Mouse (Mus musculus) limb, embryonic 10.5 days (tissue): ENCODE results near the gene Lingo1. TPM values are rescaled to one million over a fixed set of nuclear protein-coding genes. Genes with fewer than 3 reads are reported as not detected.
A peak's percentile ranks its signal among the peaks of the same experiment; 100 is the strongest.

Experiments
- DNase-seq: peaks from one replicate; pipeline ENCODE4 v3.0.0-alpha.2; 2017; ENCODE audit warnings: low spot score
- H3K27ac ChIP-seq: fragments of 300-500 bp; sonication (generic); 2 replicates; pipeline ENCODE4 v1.5.1; 2016; ENCODE audit warnings: mild to moderate bottlenecking
- H3K27me3 ChIP-seq: fragments of 300-500 bp; sonication (generic); 2 replicates; pipeline ENCODE4 v1.6.1; 2016; ENCODE audit warnings: low read depth, mild to moderate bottlenecking; ENCODE audit not compliant: poor library complexity, severe bottlenecking
- H3K36me3 ChIP-seq: fragments of 300-500 bp; sonication (generic); 2 replicates; pipeline ENCODE4 v1.6.1; 2016; ENCODE audit warnings: mild to moderate bottlenecking, moderate library complexity
- H3K4me1 ChIP-seq: fragments of 300-500 bp; sonication (generic); 2 replicates; pipeline ENCODE4 v1.6.1; 2016
- H3K4me3 ChIP-seq: fragments of 300-500 bp; sonication (generic); 2 replicates; pipeline ENCODE4 v1.5.1; 2016; ENCODE audit warnings: mild to moderate bottlenecking, moderate library complexity
- H3K9me3 ChIP-seq: fragments of 300-500 bp; sonication (generic); replicated peaks from 2 replicates; pipeline ENCODE4 v1.6.1; 2016; ENCODE audit warnings: mild to moderate bottlenecking
- WGBS: fragments of 180-500 bp; shearing (Covaris S2); methylation state at CpG from one replicate; pipeline ENCODE4 v1.1.7; 2016; 5-methylcytosine and 5-hydroxymethylcytosine counted together
- polyA plus RNA-seq: library from polyadenylated mRNA; unstranded; fragments of >200 nt; fragmentation: Nextera tagmentation; extraction: Ambion mirVana; gene quantifications from 2 replicates; pipeline ENCODE4 v1.2.1, GENCODE M21; 2016

The Lingo1 gene
- polyA plus RNA-seq, 1 experiment from 2014 or later, result 1.8 TPM

DNA sequence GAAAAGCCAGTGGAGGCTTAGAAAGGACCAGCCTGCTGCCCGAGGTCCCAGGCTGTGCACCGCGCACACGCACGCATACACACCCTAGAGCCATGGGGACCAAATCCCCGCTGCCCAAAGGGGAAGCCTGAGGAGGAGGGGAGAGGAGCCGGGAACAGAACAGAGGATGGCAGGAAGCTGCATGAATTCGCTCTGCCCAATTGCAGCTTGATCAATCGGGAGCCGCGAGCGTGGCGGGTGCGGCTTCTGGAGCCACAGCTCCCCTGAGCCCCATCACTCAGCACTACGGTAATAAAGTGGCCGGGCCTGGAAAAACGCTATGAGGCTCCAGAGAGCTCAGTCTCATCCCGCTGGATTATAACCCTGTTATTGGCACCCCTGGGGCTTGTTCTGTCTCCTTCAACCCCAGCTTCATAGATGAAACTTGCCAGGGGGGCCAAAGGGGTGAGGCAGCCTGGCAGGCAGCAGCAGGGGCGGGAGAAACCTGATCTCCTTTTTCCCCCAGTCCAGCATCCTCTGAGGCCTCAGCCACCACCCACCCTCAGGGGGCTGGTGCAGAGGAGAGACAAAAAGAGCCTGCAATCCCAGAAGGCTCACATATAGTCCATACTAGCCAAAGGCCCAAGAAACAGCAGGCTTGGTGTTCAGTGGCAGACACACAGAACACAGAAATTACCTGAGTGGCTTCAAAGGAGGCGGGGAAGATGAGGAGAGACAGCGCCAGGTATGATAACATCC is 29.4 kb upstream of the Lingo1 start:
- peaks cover 16% of the 10 kb centered on the region for H3K4me1 ChIP-seq
- H3K27ac ChIP-seq, result 0 out of 2 replicates have a peak overlapping the region, but pooled peaks have one; percentile 7
- H3K36me3 ChIP-seq, result no peaks in the 10 kb centered on the region
- 7% methylated on average over 21 of the region's 21 CpGs for WGBS
- H3K27me3 ChIP-seq, result peaks cover 39% of the 10 kb centered on the region
- peak overlapping the region; percentile 46 for H3K4me3 ChIP-seq
- DNase-seq, result peak; percentile 53
- no peaks in the 10 kb centered on the region for H3K9me3 ChIP-seq

GRCm38 (mm10) chr9:56824900-56825299 is 28.6 kb upstream of the Lingo1 start:
- no peak for DNase-seq
- WGBS, result 5% methylated on average over 3 of the region's 3 CpGs
- Histone ChIP-seq H3K4me3 (peak overlapping the region; percentile 46; the same call in 1 of the 2 replicates), H3K27me3 (peaks cover 31% of the 10 kb centered on the region), H3K4me1 (peaks cover 16% of the 10 kb centered on the region), H3K36me3 (no peaks in the 10 kb centered on the region), H3K27ac (no peak overlapping the region), H3K9me3 (no peaks in the 10 kb centered on the region)

DNA sequence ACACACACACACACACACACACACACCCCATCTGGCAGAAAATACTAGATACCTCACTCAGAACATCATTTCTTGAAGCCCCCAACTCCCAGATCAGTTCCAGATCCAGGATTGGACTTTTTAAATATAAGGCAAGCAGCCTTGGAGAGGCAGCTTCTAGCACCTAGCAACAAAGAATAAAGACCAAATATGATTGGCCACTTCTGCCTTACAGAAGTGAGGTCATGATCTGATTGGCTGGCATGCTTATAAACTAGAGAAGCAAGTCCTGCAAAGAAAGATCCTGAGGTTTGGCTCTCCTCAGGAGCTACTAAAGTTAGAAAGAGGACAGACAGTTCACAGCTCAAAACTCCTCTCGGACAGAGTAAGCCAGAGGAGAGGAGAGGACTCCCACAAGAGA is 14.6 kb upstream of the Lingo1 start:
- Histone ChIP-seq H3K27ac (no peak overlapping the region), H3K4me3 (no peak overlapping the region), H3K27me3 (no peaks in the 10 kb centered on the region), H3K36me3 (no peaks in the 10 kb centered on the region), H3K9me3 (no peaks in the 10 kb centered on the region), H3K4me1 (peaks cover 5% of the 10 kb centered on the region)
- WGBS, result 85% methylated on average over 1 of the region's 1 CpGs
- DNase-seq, result no peak

DNA sequence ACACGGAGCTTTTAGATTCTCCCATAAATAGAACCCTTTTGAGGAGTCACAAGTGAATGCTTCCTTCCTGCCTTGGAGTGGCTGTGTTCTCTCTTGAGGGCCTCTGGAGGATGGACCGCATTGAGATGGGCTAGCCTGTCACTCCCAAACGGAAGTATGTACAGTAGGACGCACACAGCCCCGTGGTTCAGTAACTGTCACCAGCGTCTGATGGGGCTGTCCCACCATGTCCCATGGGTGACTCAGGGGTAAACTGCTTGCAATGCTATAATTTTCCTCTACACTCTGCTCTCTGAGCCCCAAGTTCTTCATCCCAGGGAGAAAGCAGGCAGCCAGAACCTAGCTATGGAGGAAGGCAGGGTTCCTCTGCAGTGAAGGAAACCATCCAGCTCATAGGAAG is 11.7 kb upstream of the Lingo1 start:
- Histone ChIP-seq H3K27me3 (no peaks in the 10 kb centered on the region), H3K27ac (no peak overlapping the region), H3K36me3 (no peaks in the 10 kb centered on the region), H3K9me3 (no peaks in the 10 kb centered on the region), H3K4me3 (no peak overlapping the region), H3K4me1 (no peaks in the 10 kb centered on the region)
- WGBS, result 85% methylated on average over 6 of the region's 6 CpGs
- no peak for DNase-seq

GRCm38 (mm10) chr9:56803146-56803545 is 6.9 kb upstream of the Lingo1 start:
- no peaks in the 10 kb centered on the region for H3K36me3 ChIP-seq

GRCm38 (mm10) chr9:56797876-56798275 is 1.6 kb upstream of the Lingo1 start:
- WGBS, result 7% methylated on average over 5 of the region's 5 CpGs
- DNase-seq, result peak; percentile 61
- H3K27ac ChIP-seq, result no peak overlapping the region
- H3K4me3 ChIP-seq, result no peak overlapping the region
- peaks cover 20% of the 10 kb centered on the region for H3K4me1 ChIP-seq
- H3K9me3 ChIP-seq, result no peaks in the 10 kb centered on the region
- H3K27me3 ChIP-seq, result peaks cover 79% of the 10 kb centered on the region
- no peaks in the 10 kb centered on the region for H3K36me3 ChIP-seq

More at GRCm38 (mm10) chr9:56803146-56803545, 6.9 kb upstream of the Lingo1 start:
- H3K4me3 ChIP-seq, result no peak overlapping the region
- no peaks in the 10 kb centered on the region for H3K4me1 ChIP-seq
- no peak overlapping the region for H3K27ac ChIP-seq
- DNase-seq, result no peak
- H3K27me3 ChIP-seq, result peaks cover 26% of the 10 kb centered on the region
- no peaks in the 10 kb centered on the region for H3K9me3 ChIP-seq
- 93% methylated on average over 7 of the region's 7 CpGs for WGBS

GRCm38 (mm10) chr9:56796656-56797131 is 426 bp upstream of the Lingo1 start:
- Histone ChIP-seq H3K27ac (0 out of 2 replicates have a peak overlapping the region, but pooled peaks have one; percentile 3), H3K4me1 (peaks cover 20% of the 10 kb centered on the region), H3K36me3 (no peaks in the 10 kb centered on the region), H3K27me3 (peaks cover 91% of the 10 kb centered on the region), H3K4me3 (peak overlapping the region; percentile 59), H3K9me3 (no peaks in the 10 kb centered on the region)
- DNase-seq, result peak; percentile 61
- under 1% methylated on average over 41 of the region's 41 CpGs for WGBS

DNA sequence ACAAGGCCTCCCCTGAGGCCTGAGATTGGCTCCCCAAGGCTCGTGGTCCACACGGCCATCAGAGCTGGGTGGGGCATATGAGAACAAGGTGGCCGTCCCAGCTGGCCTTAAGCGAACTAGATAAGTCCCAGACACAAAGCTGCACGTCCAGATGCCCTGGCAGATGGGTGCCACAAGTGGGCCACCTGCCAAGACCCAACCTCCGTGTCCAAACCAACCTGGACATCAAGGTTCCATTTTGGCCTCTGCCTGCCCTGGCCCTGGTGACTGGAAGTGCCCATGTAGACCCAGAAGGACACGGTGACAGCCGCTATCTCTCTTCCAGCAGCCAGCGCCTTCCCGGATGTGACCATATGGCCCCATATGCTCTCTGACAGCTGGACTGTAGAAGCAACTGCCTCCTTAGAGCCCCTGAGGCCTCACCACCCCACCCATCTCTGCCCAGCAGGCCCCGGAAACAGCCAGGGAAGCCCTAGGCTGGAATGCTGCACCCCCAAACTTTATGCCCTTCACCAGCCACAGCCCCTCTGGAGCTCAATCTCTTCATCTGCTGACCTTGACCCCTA is 4.5 kb downstream of the Lingo1 start:
- H3K9me3 ChIP-seq, result no peaks in the 10 kb centered on the region
- peaks cover 57% of the 10 kb centered on the region for H3K27me3 ChIP-seq
- no peak overlapping the region for H3K27ac ChIP-seq
- no peak for DNase-seq
- H3K4me3 ChIP-seq, result no peak overlapping the region
- H3K4me1 ChIP-seq, result peaks cover 17% of the 10 kb centered on the region
- WGBS, result 68% methylated on average over 11 of the region's 11 CpGs
- H3K36me3 ChIP-seq, result no peaks in the 10 kb centered on the region

DNA sequence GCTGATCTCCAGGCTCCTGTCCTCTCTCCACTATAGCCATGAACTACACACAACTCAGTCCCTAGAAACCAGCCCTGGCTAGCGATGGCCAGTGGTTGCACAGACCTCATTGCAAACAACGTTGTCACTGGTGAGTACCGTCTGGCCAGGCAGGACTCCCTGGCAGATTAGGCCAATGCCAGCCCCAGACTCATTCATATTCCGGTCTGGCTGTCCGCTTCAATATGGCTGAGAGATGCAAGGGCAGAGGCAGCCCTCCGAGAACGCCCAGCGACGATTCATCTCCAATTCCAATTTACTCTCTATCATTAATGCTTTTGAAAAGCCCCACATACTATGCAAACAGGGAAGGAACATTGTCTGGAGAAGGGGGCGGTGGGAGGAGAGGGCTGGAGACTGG is 11.7 kb downstream of the Lingo1 start:
- WGBS, result 88% methylated on average over 10 of the region's 10 CpGs
- no peaks in the 10 kb centered on the region for H3K4me1 ChIP-seq
- no peak for DNase-seq
- no peak overlapping the region for H3K27ac ChIP-seq
- no peaks in the 10 kb centered on the region for H3K9me3 ChIP-seq
- no peaks in the 10 kb centered on the region for H3K27me3 ChIP-seq
- no peaks in the 10 kb centered on the region for H3K36me3 ChIP-seq
- no peak overlapping the region for H3K4me3 ChIP-seq

DNA sequence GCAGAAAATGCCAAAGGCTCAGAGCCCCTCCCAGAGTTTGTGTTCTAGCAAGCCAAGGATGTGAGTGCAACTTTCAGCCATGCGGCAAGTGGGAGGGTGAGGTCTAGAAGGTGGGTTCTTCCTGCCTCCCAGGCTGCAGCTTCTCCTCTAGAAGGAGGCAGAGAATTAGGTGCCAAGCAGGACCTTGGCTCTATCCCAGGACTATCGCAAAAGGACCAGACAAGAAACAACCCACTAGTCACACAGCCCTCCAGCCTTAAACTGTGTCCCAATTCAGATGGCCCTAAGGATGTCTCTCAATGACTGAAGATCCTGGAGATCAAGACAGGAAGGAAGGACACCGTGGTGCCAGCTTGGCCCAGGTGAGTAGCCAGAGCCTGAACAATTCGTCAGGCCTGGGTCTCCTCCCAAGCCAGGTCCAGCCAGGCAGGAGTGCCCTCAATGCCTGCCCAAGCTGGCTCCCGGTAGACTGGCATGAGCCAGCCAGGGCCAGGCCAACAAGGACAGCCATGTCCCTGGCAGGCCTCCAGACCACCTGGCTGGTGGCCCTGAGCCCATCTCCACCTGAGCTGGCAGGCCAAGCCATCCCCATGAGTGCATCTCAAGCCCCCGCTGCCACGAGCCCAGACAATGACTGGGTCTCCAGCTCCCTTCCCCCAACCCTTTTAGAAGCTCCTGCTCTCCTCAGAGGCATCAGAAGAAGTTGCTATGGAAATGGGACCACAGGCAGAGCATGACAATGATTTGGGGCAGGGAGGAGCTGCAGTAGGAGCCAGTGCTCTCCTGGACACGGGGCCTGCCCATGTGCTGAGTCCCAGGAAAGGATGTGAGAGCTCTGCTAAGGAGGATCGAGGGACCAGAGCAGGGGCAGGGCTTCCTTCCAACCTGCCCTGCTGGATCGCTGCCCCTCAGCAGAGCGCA is 19.1 kb downstream of the Lingo1 start:
- H3K4me1 ChIP-seq, result 0 out of 2 replicates have a peak, but pooled peaks cover 2% of the 10 kb centered on the region
- H3K27me3 ChIP-seq, result no peaks in the 10 kb centered on the region; the same call in 1 of the 2 replicates
- no peak overlapping the region for H3K27ac ChIP-seq
- WGBS, result 73% methylated on average over 11 of the region's 11 CpGs
- H3K9me3 ChIP-seq, result no peaks in the 10 kb centered on the region
- no peak overlapping the region for H3K4me3 ChIP-seq
- no peaks in the 10 kb centered on the region for H3K36me3 ChIP-seq
- no peak for DNase-seq

- no peak for DNase-seq
- no peak overlapping the region for H3K27ac ChIP-seq
- H3K27me3 ChIP-seq, result no peaks in the 10 kb centered on the region; the same call in 1 of the 2 replicates
- peaks cover 15% of the 10 kb centered on the region for H3K4me1 ChIP-seq
- no peaks in the 10 kb centered on the region for H3K36me3 ChIP-seq
- 73% methylated on average over 7 of the region's 7 CpGs for WGBS
- no peaks in the 10 kb centered on the region for H3K9me3 ChIP-seq
- H3K4me3 ChIP-seq, result no peak overlapping the region
Observed at GRCm38 (mm10) chr9:56775161-56775934, 20.9 kb downstream of the Lingo1 start.

DNA sequence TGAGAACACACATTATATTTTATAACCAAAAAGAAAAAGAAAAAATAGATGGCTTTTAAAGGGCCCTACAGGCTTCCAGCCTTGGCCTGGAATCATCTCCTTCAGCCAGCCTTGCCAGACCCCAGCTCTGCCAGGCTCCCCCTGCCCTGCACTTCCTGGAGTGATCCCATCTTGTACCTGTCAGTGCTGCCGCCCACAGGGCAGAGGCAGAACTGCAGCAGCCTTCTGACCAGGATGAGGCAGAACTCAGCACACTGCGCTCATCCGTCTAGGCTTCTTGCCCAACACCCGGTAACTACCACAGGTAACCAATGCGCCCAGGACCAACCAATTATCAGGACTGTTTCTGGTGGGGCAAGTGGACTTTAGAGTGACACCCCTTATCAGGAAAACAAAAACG is 22.0 kb downstream of the Lingo1 start:
- Histone ChIP-seq H3K9me3 (no peaks in the 10 kb centered on the region), H3K27ac (no peak overlapping the region), H3K36me3 (no peaks in the 10 kb centered on the region), H3K4me3 (no peak overlapping the region), H3K27me3 (no peaks in the 10 kb centered on the region; the same call in 1 of the 2 replicates), H3K4me1 (peaks cover 16% of the 10 kb centered on the region)
- 46% methylated on average over 6 of the region's 6 CpGs for WGBS
- peak; percentile 56 for DNase-seq
